Mouse (Mus musculus) right cerebral cortex, postnatal 25 days (tissue): ENCODE results near the gene Kcne4.

Source experiments
- DNase-seq: peaks from one replicate; pipeline ENCODE4 v3.0.0; 2022

Kcne4 gene

DNA sequence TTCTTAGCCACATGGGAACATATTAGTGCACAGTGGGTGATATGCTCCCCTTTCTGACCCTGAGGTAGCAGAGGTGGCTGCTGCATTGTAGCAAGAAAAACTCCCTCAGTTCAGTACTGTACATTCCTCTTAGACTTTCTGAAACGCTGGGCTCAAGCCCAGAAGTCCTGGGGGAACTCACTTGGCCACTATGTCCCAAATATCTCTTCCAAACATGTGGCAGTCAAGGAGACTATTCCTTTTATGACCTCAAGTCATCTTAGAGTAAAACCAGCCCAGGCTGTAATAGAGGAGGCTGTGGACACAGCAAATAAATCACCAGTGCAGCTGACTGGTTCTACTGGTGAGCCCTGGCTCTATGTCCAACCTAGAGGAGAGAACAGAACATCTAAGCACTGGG is 45.7 kb downstream of the Kcne4 start:
- no peak for DNase-seq

DNA sequence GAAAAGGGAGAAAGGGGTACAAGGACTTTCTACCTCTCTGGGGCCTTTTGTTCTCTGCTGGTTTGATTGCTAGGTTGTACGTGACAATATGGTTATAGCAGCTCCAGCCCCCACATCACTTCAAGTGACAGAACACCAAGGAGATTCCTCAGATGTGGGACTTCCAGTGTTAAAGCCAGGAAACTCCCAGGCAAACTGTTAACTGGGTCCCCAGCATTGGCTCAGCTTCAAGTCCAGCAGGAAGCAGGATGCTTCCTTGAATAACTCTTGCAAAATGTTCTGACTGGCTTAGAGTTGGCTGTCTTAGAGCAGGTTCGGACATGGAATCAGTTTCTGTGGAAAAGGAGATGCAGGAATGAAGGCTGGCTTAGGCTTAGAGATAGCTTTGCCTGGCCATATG is 47.3 kb downstream of the Kcne4 start:
- DNase-seq: no peak

DNA sequence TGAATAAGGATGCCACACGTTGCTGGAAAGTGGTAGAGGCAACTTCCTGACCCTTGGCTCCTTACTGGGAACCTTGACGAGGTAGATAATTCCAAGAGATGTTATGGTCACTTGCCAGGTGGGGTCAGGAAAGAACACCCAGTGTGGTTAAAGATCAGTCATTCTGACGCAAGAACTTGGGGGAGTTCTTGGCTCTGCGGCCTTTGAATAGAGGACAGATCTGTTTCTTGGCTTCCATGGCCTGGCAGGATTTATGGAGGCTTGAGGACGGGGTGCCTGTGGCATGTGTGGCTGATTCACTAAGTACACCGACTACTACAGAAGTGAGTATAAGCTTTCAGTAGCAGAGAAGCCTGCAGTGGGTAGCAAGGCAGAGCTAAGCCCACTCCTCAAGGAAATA is 47.8 kb downstream of the Kcne4 start:
- DNase-seq: no peak

DNA sequence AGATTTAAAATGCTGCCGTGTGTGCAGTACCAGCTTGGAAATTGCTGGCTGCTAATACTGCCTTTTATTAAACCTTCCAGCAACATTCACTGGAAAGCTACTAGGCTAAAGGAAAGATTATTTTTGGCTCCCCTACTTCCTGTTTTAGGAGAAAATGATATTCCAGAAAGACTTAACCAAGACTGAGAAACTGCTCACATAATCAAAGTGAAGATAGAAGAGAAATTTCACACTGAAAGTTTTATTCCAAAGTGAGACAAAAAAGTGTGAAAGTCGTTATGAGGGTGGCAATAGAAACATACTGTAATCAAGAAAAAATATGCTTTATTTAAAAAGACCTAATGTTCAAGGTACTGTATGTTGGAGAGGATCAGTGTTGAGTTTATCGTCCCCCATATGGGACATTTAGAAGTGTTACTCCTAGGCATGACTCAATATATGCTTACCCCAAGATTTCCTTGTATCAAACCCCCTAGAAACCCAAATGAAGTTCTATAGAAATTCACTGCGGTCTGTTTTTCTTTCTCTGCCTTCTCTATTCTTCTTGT is 48.3 kb downstream of the Kcne4 start:
- DNase-seq: no peak

DNA sequence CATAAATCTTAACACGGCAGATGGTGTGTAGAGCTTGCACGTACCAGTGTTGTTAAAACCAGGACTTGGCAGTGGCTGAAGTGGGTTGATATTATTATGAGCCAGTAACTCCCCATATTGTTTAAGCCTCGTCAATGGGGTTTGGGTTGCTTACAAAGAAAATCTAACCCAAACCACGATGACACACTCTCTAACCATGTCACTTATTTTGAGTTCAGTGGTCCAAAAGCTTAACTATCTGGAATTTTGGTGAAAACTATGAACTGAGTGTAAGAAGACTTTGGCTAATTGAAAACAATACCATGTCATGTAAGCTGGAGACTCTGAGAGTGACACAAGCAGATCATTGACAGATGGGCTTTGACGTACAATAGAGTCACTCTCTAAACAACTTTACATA is 49.4 kb downstream of the Kcne4 start:
- no peak for DNase-seq

- DNase-seq: no peak
Observed at GRCm38 (mm10) chr1:78866455-78866854, 49.9 kb downstream of the Kcne4 start.
